Mouse (Mus musculus): ENCODE data around the gene Elane. TPM values are rescaled to one million over a fixed set of nuclear protein-coding genes. Genes with fewer than 3 reads are reported as not detected.
A peak's percentile ranks its signal among the peaks of the same experiment; 100 is the strongest.

Gene Elane
- polyA plus RNA-seq, 1 experiment, result 33.0 TPM

GRCm38 (mm10) chr10:79924998-79925784 lies 39.1 kb downstream of the Elane start:
- Histone ChIP-seq H3K27ac (ENCODE audit: insufficient read depth, low read length) (no peak overlapping the region), H3K36me3 (ENCODE audit: control insufficient read depth, insufficient read depth, low read length) (no peaks in the 10 kb centered on the region), H3K27me3 (ENCODE audit: control insufficient read depth, insufficient read depth, low read length) (peaks cover 9% of the 10 kb centered on the region; the same call in 1 of the 2 replicates), H3K4me1 (ENCODE audit: control insufficient read depth, insufficient read depth, insufficient read length) (peaks cover 11% of the 10 kb centered on the region), H3K4me3 (ENCODE audit: extremely low read depth, insufficient read depth, insufficient read length) (no peak overlapping the region)
- TF ChIP-seq CTCF (IDR thresholded peaks at IDR 0.05; ENCODE audit: extremely low read depth, insufficient read depth, insufficient read length, insufficient replicate concordance) (peak; percentile 100), POLR2A (IDR thresholded peaks at IDR 0.05; ENCODE audit: low read depth, low read length) (no peak)
- DNase-seq (ENCODE audit: low read depth in 1 of 2, low spot score in 2 of 2), result peak; percentile 75 to 87
- 22% methylated on average over 29 of the region's 29 CpGs for WGBS

- 6% methylated on average over 15 of the region's 15 CpGs for WGBS
- peak overlapping the region; percentile 88 for H3K27ac ChIP-seq (ENCODE audit: insufficient read depth, low read length)
- no peak for DNase-seq (ENCODE audit: low read depth in 1 of 2, low spot score in 2 of 2)
Measured at GRCm38 (mm10) chr10:79925785-79926490, 39.9 kb downstream of the Elane start.

GRCm38 (mm10) chr10:79926491-79927323 lies 40.7 kb downstream of the Elane start, which contains the start of gene Arid3a:
TSS of gene Arid3a (plus strand) at chr10:79927043.
- Histone ChIP-seq H3K27ac (ENCODE audit: insufficient read depth, low read length) (peak within 1 kb of the TSS; percentile 92), H3K4me1 (ENCODE audit: control insufficient read depth, insufficient read depth, insufficient read length) (peaks cover 3% of the 10 kb centered on the region), H3K27me3 (ENCODE audit: control insufficient read depth, insufficient read depth, low read length) (0 out of 2 replicates have a peak, but pooled peaks cover under 1% of the 10 kb centered on the region), H3K36me3 (ENCODE audit: control insufficient read depth, insufficient read depth, low read length) (peaks cover 5% of the 10 kb centered on the region), H3K4me3 (ENCODE audit: extremely low read depth, insufficient read depth, insufficient read length) (peak within 1 kb of the TSS; percentile 96)
- TF ChIP-seq CTCF (IDR thresholded peaks at IDR 0.05; ENCODE audit: extremely low read depth, insufficient read depth, insufficient read length, insufficient replicate concordance), result no peak
- no peak; the same call in 1 of the 2 replicates for TF ChIP-seq POLR2A (IDR thresholded peaks at IDR 0.05; ENCODE audit: low read depth, low read length)
- WGBS, result under 1% methylated on average over 63 of the region's 63 CpGs
- peak; percentile 82 to 87 for DNase-seq (ENCODE audit: low read depth in 1 of 2, low spot score in 2 of 2)

More at GRCm38 (mm10) chr10:79925785-79926490, 39.9 kb downstream of the Elane start:
- Histone ChIP-seq H3K4me3 (ENCODE audit: extremely low read depth, insufficient read depth, insufficient read length) (peak overlapping the region; percentile 96), H3K27me3 (ENCODE audit: control insufficient read depth, insufficient read depth, low read length) (peaks cover 5% of the 10 kb centered on the region; the same call in 1 of the 2 replicates), H3K36me3 (ENCODE audit: control insufficient read depth, insufficient read depth, low read length) (peaks cover 4% of the 10 kb centered on the region; the same call in 1 of the 2 replicates), H3K4me1 (ENCODE audit: control insufficient read depth, insufficient read depth, insufficient read length) (peaks cover 6% of the 10 kb centered on the region)
- TF ChIP-seq POLR2A (IDR thresholded peaks at IDR 0.05; ENCODE audit: low read depth, low read length) (no peak), CTCF (IDR thresholded peaks at IDR 0.05; ENCODE audit: extremely low read depth, insufficient read depth, insufficient read length, insufficient replicate concordance) (no peak)

GRCm38 (mm10) chr10:79927324-79928029 lies 41.4 kb downstream of the Elane start:
- Histone ChIP-seq H3K4me3 (ENCODE audit: extremely low read depth, insufficient read depth, insufficient read length) (peak overlapping the region; percentile 96), H3K27ac (ENCODE audit: insufficient read depth, low read length) (peak overlapping the region; percentile 92), H3K27me3 (ENCODE audit: control insufficient read depth, insufficient read depth, low read length) (no peaks in the 10 kb centered on the region), H3K4me1 (ENCODE audit: control insufficient read depth, insufficient read depth, insufficient read length) (peaks cover 2% of the 10 kb centered on the region; the same call in 1 of the 2 replicates), H3K36me3 (ENCODE audit: control insufficient read depth, insufficient read depth, low read length) (peaks cover 10% of the 10 kb centered on the region)
- under 1% methylated on average over 54 of the region's 54 CpGs for WGBS
- DNase-seq (ENCODE audit: low read depth in 1 of 2, low spot score in 2 of 2), result peak in 1 of 2 experiments; percentile 63
- TF ChIP-seq POLR2A (IDR thresholded peaks at IDR 0.05; ENCODE audit: low read depth, low read length) (no peak), CTCF (IDR thresholded peaks at IDR 0.05; ENCODE audit: extremely low read depth, insufficient read depth, insufficient read length, insufficient replicate concordance) (no peak)

- Histone ChIP-seq H3K27ac (ENCODE audit: insufficient read depth, low read length) (peak overlapping the region; percentile 92), H3K4me1 (ENCODE audit: control insufficient read depth, insufficient read depth, insufficient read length) (peaks cover 6% of the 10 kb centered on the region; the same call in 1 of the 2 replicates), H3K36me3 (ENCODE audit: control insufficient read depth, insufficient read depth, low read length) (peaks cover 14% of the 10 kb centered on the region), H3K27me3 (ENCODE audit: control insufficient read depth, insufficient read depth, low read length) (no peaks in the 10 kb centered on the region), H3K4me3 (ENCODE audit: extremely low read depth, insufficient read depth, insufficient read length) (peak overlapping the region; percentile 96)
- TF ChIP-seq CTCF (IDR thresholded peaks at IDR 0.05; ENCODE audit: extremely low read depth, insufficient read depth, insufficient read length, insufficient replicate concordance) (no peak), POLR2A (IDR thresholded peaks at IDR 0.05; ENCODE audit: low read depth, low read length) (no peak)
- DNase-seq (ENCODE audit: low read depth in 1 of 2, low spot score in 2 of 2), result peak in 1 of 2 experiments; percentile 39
- 1% methylated on average over 28 of the region's 29 CpGs for WGBS
Measured at GRCm38 (mm10) chr10:79928030-79928694, 42.1 kb downstream of the Elane start.
